Mouse (Mus musculus) CH12.LX (cell line): ENCODE data around the gene Lrrc26.
"Not testable (repeated sequence)": the region's sequence is repeated elsewhere in the genome, so short reads cannot be mapped to it uniquely, and the experiment has no call there.

ENCODE experiments used
- CHD2 ChIP-seq: IDR thresholded peaks from 2 replicates; pipeline ENCODE4 v1.6.1; 2011; ENCODE audit warnings: low read length, improper control_type of control experiment
- CTCF ChIP-seq, 2 experiments: IDR thresholded peaks in 1 of 2; conservative IDR thresholded peaks in 1 of 2; 2 replicates each; pipeline ENCODE4 v1.5.1; 2011 to 2012; ENCODE audit warnings: low read depth in 2 of 2, low read length in 2 of 2, improper control_type of control experiment in 1 of 2, inconsistent platforms in 1 of 2, mild to moderate bottlenecking in 1 of 2, moderate library complexity in 1 of 2
- ELF1 ChIP-seq: IDR thresholded peaks from 2 replicates; pipeline ENCODE4 v1.6.1; 2014; ENCODE audit warnings: low read depth, mild to moderate bottlenecking, inconsistent platforms, low read length, improper control_type of control experiment
- GABPA ChIP-seq: IDR thresholded peaks from 2 replicates; pipeline ENCODE4 v1.6.1; 2012; ENCODE audit warnings: low read depth, low read length, improper control_type of control experiment, inconsistent platforms; ENCODE audit not compliant: insufficient replicate concordance
- HCFC1 ChIP-seq: IDR thresholded peaks from 2 replicates; pipeline ENCODE4 v1.6.1; 2012; ENCODE audit warnings: low read depth, mild to moderate bottlenecking, inconsistent platforms, low read length, improper control_type of control experiment
- JUND ChIP-seq: conservative IDR thresholded peaks from 2 replicates; pipeline ENCODE4 v1.6.1; 2011; ENCODE audit warnings: low read depth, low read length, improper control_type of control experiment
- MAFK ChIP-seq: IDR thresholded peaks from 2 replicates; pipeline ENCODE4 v1.6.1; 2011; ENCODE audit warnings: low read length, improper control_type of control experiment; ENCODE audit not compliant: insufficient replicate concordance
- MAX ChIP-seq: IDR thresholded peaks from 2 replicates; pipeline ENCODE4 v1.6.1; 2011; ENCODE audit warnings: low read length, improper control_type of control experiment
- MXI1 ChIP-seq: IDR thresholded peaks from 2 replicates; pipeline ENCODE4 v1.6.1; 2011; ENCODE audit warnings: mild to moderate bottlenecking, low read depth, low read length, improper control_type of control experiment
- POLR2A ChIP-seq: IDR thresholded peaks from 2 replicates; pipeline ENCODE4 v1.6.1; 2011; ENCODE audit warnings: low read depth, mild to moderate bottlenecking, improper control_type of control experiment, low read length
- SMC3 ChIP-seq: IDR thresholded peaks from 2 replicates; pipeline ENCODE4 v1.6.1; 2011; ENCODE audit warnings: low read depth, low read length, improper control_type of control experiment
- TCF12 ChIP-seq: IDR thresholded peaks from 2 replicates; pipeline ENCODE4 v1.6.1; 2014; ENCODE audit warnings: low read depth, mild to moderate bottlenecking, inconsistent platforms, low read length, improper control_type of control experiment
- USF1 ChIP-seq: IDR thresholded peaks from 2 replicates; pipeline ENCODE4 v1.6.1; 2014; ENCODE audit warnings: low read depth, mild to moderate bottlenecking, inconsistent platforms, low read length, improper control_type of control experiment

- TF ChIP-seq GABPA, POLR2A, MAX, USF1, MXI1, CHD2, MAFK, JUND: not testable (repeated sequence)
- TF ChIP-seq ELF1 (peak; percentile 20; the same call in 1 of the 2 replicates), CTCF (conservative IDR thresholded peaks at IDR 0.05 in 1 of 2, IDR thresholded peaks at IDR 0.05 in 1 of 2; ENCODE audit: low read depth in 2 of 2, low read length in 2 of 2) (peak; percentile 10 to 68; a peak in 3 of 4 replicates), TCF12 (0 out of 2 replicates have a peak, but pooled peaks have one; percentile 23), SMC3 (peak; percentile 59), HCFC1 (peak; percentile 45; the same call in 1 of the 2 replicates)
Observed at GRCm38 (mm10) chr2:25256443-25257109, 33.1 kb upstream of the Lrrc26 start.
